Mouse (Mus musculus) liver, adult 2 months (tissue): ENCODE results near the gene Herc2.

Source experiments
- CTCF ChIP-seq: fragments of 200-500 bp; IDR thresholded peaks from 2 replicates; pipeline ENCODE4 v1.5.1; 2011; ENCODE audit warnings: low read depth, low read length, control low read depth
- POLR2A ChIP-seq: fragments of 200-500 bp; IDR thresholded peaks from 2 replicates; pipeline ENCODE4 v1.6.1; 2011; ENCODE audit warnings: low read length, control low read depth; ENCODE audit not compliant: insufficient read depth; ENCODE audit errors: extremely low read depth

DNA sequence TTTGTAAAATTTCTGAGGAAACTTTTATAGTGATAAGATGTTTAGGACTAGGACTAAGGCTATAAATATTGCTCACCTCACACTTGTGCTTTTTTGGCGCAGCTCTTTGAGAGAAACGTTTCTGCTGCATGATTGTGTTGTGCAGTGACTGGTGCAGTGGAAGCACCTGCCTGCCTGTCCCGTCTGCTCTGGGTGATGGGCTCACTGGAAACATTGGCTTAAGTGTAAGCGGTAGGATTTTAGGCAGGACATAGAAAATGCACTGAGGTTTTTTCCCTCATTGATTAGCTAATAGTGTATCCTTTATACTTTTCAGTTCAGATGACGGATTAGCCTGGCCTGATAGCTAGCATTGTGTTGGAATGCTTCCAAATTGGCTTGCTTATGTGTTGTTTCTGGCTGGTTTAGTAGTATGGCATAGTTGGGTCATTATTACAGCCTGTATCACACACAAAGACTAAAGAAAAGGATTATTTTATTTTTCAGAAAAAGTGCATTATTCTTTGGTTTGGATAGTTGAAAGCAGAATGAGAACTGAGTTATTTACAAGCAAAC, 52.4 kb downstream of the Herc2 start:
- TF ChIP-seq CTCF, result no peak
- no peak for TF ChIP-seq POLR2A
